Mouse (Mus musculus) heart, embryonic 11.5 days (tissue): Measurements from ENCODE around the gene Gca. TPM values are rescaled to one million over a fixed set of nuclear protein-coding genes. Genes with fewer than 3 reads are reported as not detected.

ENCODE experiments used
- ATAC-seq: fragments of 200-750 bp; cut with Nextera tagmentation; replicated peaks from 2 replicates; pipeline ENCODE4 v1.8.0; 2017; ENCODE audit warnings: moderate library complexity; ENCODE audit not compliant: insufficient number of reproducible peaks, low FRiP score, low TSS enrichment
- H3K27ac ChIP-seq: fragments of 300-500 bp; sonication (generic); 2 replicates; pipeline ENCODE4 v1.5.1; 2014; ENCODE audit warnings: mild to moderate bottlenecking, low read depth, low read length
- H3K27me3 ChIP-seq: fragments of 300-500 bp; sonication (generic); 2 replicates; pipeline ENCODE4 v1.6.1; 2014; ENCODE audit warnings: mild to moderate bottlenecking, low read length, mixed read lengths; ENCODE audit not compliant: control insufficient read depth, insufficient read depth
- H3K36me3 ChIP-seq: fragments of 300-500 bp; sonication (generic); 2 replicates; pipeline ENCODE4 v1.6.1; 2014; ENCODE audit warnings: mild to moderate bottlenecking, low read length, moderate library complexity, mixed read lengths; ENCODE audit not compliant: control insufficient read depth, insufficient read depth
- H3K4me1 ChIP-seq: fragments of 300-500 bp; sonication (generic); 2 replicates; pipeline ENCODE4 v1.6.1; 2014; ENCODE audit warnings: low read length; ENCODE audit not compliant: control insufficient read depth, insufficient read depth
- H3K4me2 ChIP-seq: fragments of 300-500 bp; sonication (generic); 2 replicates; pipeline ENCODE4 v1.6.1; 2014; ENCODE audit warnings: mild to moderate bottlenecking, moderate library complexity
- H3K4me3 ChIP-seq: fragments of 300-500 bp; sonication (generic); 2 replicates; pipeline ENCODE4 v1.5.1; 2014; ENCODE audit warnings: low read depth, low read length
- H3K9ac ChIP-seq: fragments of 300-500 bp; sonication (generic); 2 replicates; pipeline ENCODE4 v1.6.1; 2014; ENCODE audit warnings: mild to moderate bottlenecking, low read depth, low read length, moderate library complexity
- H3K9me3 ChIP-seq: fragments of 300-500 bp; sonication (generic); replicated peaks from 2 replicates; pipeline ENCODE4 v1.6.1; 2016; ENCODE audit warnings: low read length; ENCODE audit not compliant: control insufficient read depth
- WGBS: fragments of 180-500 bp; shearing (Covaris S2); extraction: QIAGEN DNeasy Blood & Tissue Kit; methylation state at CpG from one replicate; pipeline ENCODE4 v1.1.7; 2014; ENCODE audit not compliant: insufficient replicate concordance; 5-methylcytosine and 5-hydroxymethylcytosine counted together
- polyA plus RNA-seq: library from polyadenylated mRNA; unstranded; fragments of >200 nt; fragmentation: Nextera tagmentation; extraction: Ambion mirVana; gene quantifications from 2 replicates; pipeline ENCODE4 v1.2.1, GENCODE M21; 2014

Gca gene
- polyA plus RNA-seq, 1 experiment from 2014 or later = 13.5 TPM

- 38% methylated on average over 7 of the region's 7 CpGs for WGBS
- no peak overlapping the region for H3K9ac ChIP-seq
- ATAC-seq = no peak
Observed at GRCm38 (mm10) chr2:62654519-62655338, 9.4 kb upstream of the Gca start.

GRCm38 (mm10) chr2:62656072-62656471 is 8.0 kb upstream of the Gca start:
- 65% methylated on average over 1 of the region's 1 CpGs for WGBS
- Histone ChIP-seq H3K36me3 (no peaks in the 10 kb centered on the region), H3K9ac (no peak overlapping the region), H3K27me3 (no peaks in the 10 kb centered on the region), H3K4me1 (no peaks in the 10 kb centered on the region), H3K4me2 (no peak overlapping the region), H3K27ac (no peak overlapping the region), H3K4me3 (no peak overlapping the region), H3K9me3 (no peaks in the 10 kb centered on the region)
- ATAC-seq = no peak

More at GRCm38 (mm10) chr2:62654519-62655338, 9.4 kb upstream of the Gca start:
- Histone ChIP-seq H3K27ac (no peak overlapping the region), H3K27me3 (no peaks in the 10 kb centered on the region), H3K4me1 (no peaks in the 10 kb centered on the region), H3K4me2 (no peak overlapping the region), H3K36me3 (no peaks in the 10 kb centered on the region), H3K9me3 (no peaks in the 10 kb centered on the region), H3K4me3 (no peak overlapping the region)

DNA sequence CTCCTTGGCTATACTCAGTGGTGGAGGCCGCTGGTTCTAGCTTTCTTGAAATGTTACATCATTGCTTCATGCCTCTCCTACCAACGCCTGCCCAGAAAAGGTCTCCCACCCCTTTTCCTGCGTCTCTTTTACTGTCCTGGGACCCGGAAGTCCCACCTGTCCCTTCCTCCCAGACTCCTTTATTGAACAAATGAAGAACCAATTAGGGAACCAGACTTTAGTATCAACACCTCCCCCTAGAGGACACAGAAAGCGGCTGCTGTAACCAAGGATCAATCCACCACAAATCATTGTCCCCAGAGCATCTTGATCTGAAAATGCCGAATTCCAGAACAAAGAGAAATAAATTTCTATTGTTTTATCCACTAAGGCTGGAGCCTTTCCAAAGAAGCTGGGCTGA is 3.5 kb upstream of the Gca start:
- H3K36me3 ChIP-seq = no peaks in the 10 kb centered on the region
- no peak for ATAC-seq
- WGBS = 44% methylated on average over 6 of the region's 6 CpGs
- no peaks in the 10 kb centered on the region for H3K4me1 ChIP-seq
- no peak overlapping the region for H3K9ac ChIP-seq
- H3K27me3 ChIP-seq = no peaks in the 10 kb centered on the region
- H3K27ac ChIP-seq = no peak overlapping the region
- no peak overlapping the region for H3K4me3 ChIP-seq
- no peak overlapping the region for H3K4me2 ChIP-seq
- no peaks in the 10 kb centered on the region for H3K9me3 ChIP-seq

GRCm38 (mm10) chr2:62662560-62662959 is 1.5 kb upstream of the Gca start:
- H3K4me2 ChIP-seq = no peak overlapping the region
- no peaks in the 10 kb centered on the region for H3K36me3 ChIP-seq
- H3K27ac ChIP-seq = no peak overlapping the region
- H3K9me3 ChIP-seq = no peaks in the 10 kb centered on the region
- no peaks in the 10 kb centered on the region for H3K27me3 ChIP-seq
- WGBS = 83% methylated on average over 3 of the region's 3 CpGs
- ATAC-seq = no peak
- H3K9ac ChIP-seq = no peak overlapping the region
- H3K4me3 ChIP-seq = no peak overlapping the region
- H3K4me1 ChIP-seq = no peaks in the 10 kb centered on the region

GRCm38 (mm10) chr2:62664839-62665238 is 754 bp downstream of the Gca start:
- Histone ChIP-seq H3K4me3 (peak overlapping the region; percentile 66), H3K4me1 (no peaks in the 10 kb centered on the region), H3K4me2 (peak overlapping the region; percentile 93), H3K27ac (no peak overlapping the region), H3K9ac (0 out of 2 replicates have a peak overlapping the region, but pooled peaks have one; percentile 46), H3K36me3 (no peaks in the 10 kb centered on the region), H3K27me3 (no peaks in the 10 kb centered on the region), H3K9me3 (no peaks in the 10 kb centered on the region)
- ATAC-seq = no peak
- WGBS = 64% methylated on average over 7 of the region's 7 CpGs

DNA sequence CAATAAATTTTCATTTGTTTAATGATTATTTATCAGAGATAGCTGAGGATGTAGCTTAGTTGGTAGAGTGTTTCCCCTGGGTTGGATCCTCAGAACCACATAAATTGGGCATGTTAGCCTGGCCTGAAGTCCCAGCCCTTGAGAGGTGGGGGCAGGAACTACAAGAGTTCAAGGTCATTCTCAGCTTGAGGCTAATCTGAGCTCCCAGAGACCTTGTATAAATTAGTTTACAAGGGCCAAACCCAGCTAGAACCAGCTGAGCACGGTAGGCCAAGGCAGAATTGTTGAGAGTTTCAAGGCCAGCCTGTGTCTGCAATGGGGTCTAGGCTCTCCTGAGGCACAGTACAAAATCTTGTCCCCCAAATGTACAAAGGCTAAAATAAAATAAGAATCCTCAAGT is 1.5 kb downstream of the Gca start:
- no peak for ATAC-seq
- no peak overlapping the region for H3K4me2 ChIP-seq
- no peak overlapping the region for H3K9ac ChIP-seq
- 35% methylated on average over 1 of the region's 1 CpGs for WGBS
- no peak overlapping the region for H3K4me3 ChIP-seq
- no peaks in the 10 kb centered on the region for H3K9me3 ChIP-seq
- H3K27ac ChIP-seq = no peak overlapping the region
- H3K27me3 ChIP-seq = no peaks in the 10 kb centered on the region
- no peaks in the 10 kb centered on the region for H3K36me3 ChIP-seq
- H3K4me1 ChIP-seq = no peaks in the 10 kb centered on the region

DNA sequence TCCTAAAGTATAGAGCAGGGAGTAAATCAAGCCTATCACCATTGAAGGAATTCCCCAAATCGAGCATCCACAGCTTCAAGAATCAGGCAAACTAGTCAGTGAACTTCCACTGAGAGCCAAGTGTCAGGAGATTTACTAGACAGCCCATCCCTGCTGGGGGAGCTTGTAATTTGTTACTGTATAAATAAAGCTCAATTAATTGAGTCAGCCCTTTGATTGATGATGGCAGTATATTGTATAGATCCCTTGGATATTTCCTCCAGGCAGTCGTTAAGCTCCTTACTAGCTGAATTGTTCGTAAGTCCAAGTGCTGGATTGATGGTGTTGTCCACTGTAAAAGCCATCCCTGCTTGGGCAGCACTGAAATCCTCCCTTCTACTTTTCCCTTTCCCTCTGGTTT is 5.8 kb downstream of the Gca start:
- no peak overlapping the region for H3K4me2 ChIP-seq
- WGBS = 82% methylated on average over 3 of the region's 3 CpGs
- H3K4me1 ChIP-seq = no peaks in the 10 kb centered on the region
- no peaks in the 10 kb centered on the region for H3K27me3 ChIP-seq
- H3K9ac ChIP-seq = no peak overlapping the region
- ATAC-seq = no peak
- no peak overlapping the region for H3K27ac ChIP-seq
- H3K9me3 ChIP-seq = no peaks in the 10 kb centered on the region
- H3K36me3 ChIP-seq = no peaks in the 10 kb centered on the region
- no peak overlapping the region for H3K4me3 ChIP-seq

DNA sequence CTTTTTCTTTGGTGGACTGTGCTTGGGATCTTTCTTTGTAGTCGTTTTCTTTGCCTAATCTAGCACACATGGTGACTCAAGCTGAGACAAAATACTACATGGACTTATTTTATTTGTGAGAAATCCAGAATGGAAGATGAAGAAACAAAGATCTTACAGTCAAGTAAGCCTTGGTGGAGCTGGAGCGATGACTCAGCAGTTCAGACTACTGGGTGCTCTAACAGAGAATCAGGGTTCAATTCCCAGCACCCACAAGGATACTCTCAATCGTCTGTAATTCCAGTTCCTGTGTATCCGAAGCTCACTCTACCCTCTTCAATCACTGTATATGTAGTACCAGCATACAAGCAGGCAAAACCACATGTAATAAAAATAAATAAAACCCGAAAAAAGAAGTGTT is 6.2 kb downstream of the Gca start:
- no peak overlapping the region for H3K4me3 ChIP-seq

DNA sequence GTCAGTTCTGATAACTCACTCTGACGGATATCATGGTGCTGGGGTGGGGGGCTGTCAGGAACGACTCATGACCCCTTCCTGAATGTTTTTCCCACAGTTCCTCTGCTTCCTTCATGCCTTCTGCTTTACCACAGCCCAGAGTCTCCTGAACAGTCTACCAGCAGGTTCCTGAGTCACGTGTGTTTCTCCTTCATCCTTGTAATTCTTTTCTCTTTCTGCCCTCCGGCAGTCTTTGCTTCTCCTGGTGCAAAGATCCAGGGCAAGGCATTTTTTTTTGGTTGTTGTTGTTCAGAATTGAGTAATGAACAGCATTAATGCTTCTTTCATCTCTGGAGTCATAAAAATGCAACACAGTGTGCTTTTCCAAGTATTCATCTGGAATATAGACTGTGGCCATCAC is 6.7 kb downstream of the Gca start:
- no peak for ATAC-seq
- 62% methylated on average over 4 of the region's 4 CpGs for WGBS
- no peaks in the 10 kb centered on the region for H3K36me3 ChIP-seq
- H3K4me1 ChIP-seq = no peaks in the 10 kb centered on the region
- no peak overlapping the region for H3K27ac ChIP-seq
- H3K4me3 ChIP-seq = no peak overlapping the region
- no peak overlapping the region for H3K4me2 ChIP-seq
- H3K27me3 ChIP-seq = no peaks in the 10 kb centered on the region
- no peak overlapping the region for H3K9ac ChIP-seq
- no peaks in the 10 kb centered on the region for H3K9me3 ChIP-seq

More for the DNA sequence above, 6.2 kb downstream of the Gca start:
- no peaks in the 10 kb centered on the region for H3K9me3 ChIP-seq
- WGBS = 78% methylated on average over 5 of the region's 5 CpGs
- ATAC-seq = no peak
- H3K36me3 ChIP-seq = no peaks in the 10 kb centered on the region
- no peak overlapping the region for H3K27ac ChIP-seq
- H3K27me3 ChIP-seq = no peaks in the 10 kb centered on the region
- no peaks in the 10 kb centered on the region for H3K4me1 ChIP-seq
- no peak overlapping the region for H3K4me2 ChIP-seq
- H3K9ac ChIP-seq = no peak overlapping the region
